ENCODE assay signal across 8 mouse cellular contexts in genomic region chr4:32530921-32531846, GRCm38 (mm10).
A peak's percentile ranks its signal among the peaks of the same experiment; 100 is the strongest.
DNase-seq lines count a peak whose midpoint lies in the region; ATAC-seq and TF ChIP-seq lines count a peak whose summit lies in the region.

No protein-coding gene starts in this region.

- no peak for DNase-seq in lung, adult 18-20 months
- peak; percentile 36 to 48 for DNase-seq in heart, postnatal 14 days
- peak; percentile 51 to 69 for DNase-seq in kidney, postnatal 4 days
- no peak for DNase-seq in liver, postnatal 0 days
- DNase-seq in skeletal muscle tissue, adult 2 months (ENCODE audit: low read depth, low spot score) = peak; percentile 84
- DNase-seq in thymus, postnatal 14 days = no peak

- H3K27me3 ChIP-seq in lung, embryonic 15.5 days = no peaks in the 10 kb centered on the region
- no peaks in the 10 kb centered on the region for H3K27me3 ChIP-seq in forebrain, embryonic 12.5 days
- no peaks in the 10 kb centered on the region for H3K27me3 ChIP-seq in liver, postnatal 0 days (ENCODE audit: insufficient read depth, low read length)

- ATAC-seq in lung, embryonic 15.5 days (ENCODE audit: borderline replicate concordance, extremely low read depth, low FRiP score, low TSS enrichment) = peak; percentile 87; the same call in 1 of the 2 replicates
- ATAC-seq in forebrain, embryonic 12.5 days (ENCODE audit: low FRiP score) = peak; percentile 88
- peak; percentile 61 for ATAC-seq in liver, postnatal 0 days

- peak overlapping the region; percentile 48 for H3K27ac ChIP-seq in lung, embryonic 15.5 days
- H3K27ac ChIP-seq in forebrain, embryonic 12.5 days = peak overlapping the region; percentile 89
- 0 out of 2 replicates have a peak overlapping the region, but pooled peaks have one; percentile 24 for H3K27ac ChIP-seq in liver, postnatal 0 days (ENCODE audit: low read depth)

- intact Hi-C loops in heart, postnatal 14 days (cut with DNase I) = no loop called here

- H3K4me2 ChIP-seq in lung, embryonic 15.5 days = peak overlapping the region; percentile 48
- peak overlapping the region; percentile 47 for H3K4me2 ChIP-seq in forebrain, embryonic 12.5 days
- H3K4me2 ChIP-seq in liver, postnatal 0 days (ENCODE audit: low read depth, low read length) = peak overlapping the region; percentile 49

- 31% methylated on average over 28 of the region's 28 CpGs for WGBS in lung, embryonic 15.5 days
- WGBS in forebrain, embryonic 12.5 days = 17% methylated on average over 28 of the region's 28 CpGs
- 40% methylated on average over 28 of the region's 28 CpGs for WGBS in liver, postnatal 0 days (ENCODE audit: insufficient replicate concordance)

- H3K36me3 ChIP-seq in lung, embryonic 15.5 days = no peaks in the 10 kb centered on the region
- no peaks in the 10 kb centered on the region for H3K36me3 ChIP-seq in forebrain, embryonic 12.5 days (replicated peaks)
- H3K36me3 ChIP-seq in liver, postnatal 0 days (replicated peaks; ENCODE audit: insufficient read depth, low read length) = no peaks in the 10 kb centered on the region

- peak overlapping the region; percentile 21; the same call in 1 of the 2 replicates for H3K9ac ChIP-seq in lung, embryonic 15.5 days
- peak overlapping the region; percentile 45 for H3K9ac ChIP-seq in forebrain, embryonic 12.5 days
- no peak overlapping the region for H3K9ac ChIP-seq in liver, postnatal 0 days (replicated peaks)

- TF ChIP-seq CTCF in liver, postnatal 0 days (IDR thresholded peaks at IDR 0.05; ENCODE audit: low read depth) = no peak

- TF ChIP-seq EP300 in liver, postnatal 0 days (IDR thresholded peaks at IDR 0.05; ENCODE audit: low read depth) = no peak

- peak overlapping the region; percentile 15 for H3K4me3 ChIP-seq in lung, embryonic 15.5 days
- H3K4me3 ChIP-seq in forebrain, embryonic 12.5 days (replicated peaks) = peak overlapping the region; percentile 19
- H3K4me3 ChIP-seq in liver, postnatal 0 days (ENCODE audit: low read depth, low read length) = no peak overlapping the region

- no peaks in the 10 kb centered on the region for H3K9me3 ChIP-seq in lung, embryonic 15.5 days
- no peaks in the 10 kb centered on the region for H3K9me3 ChIP-seq in forebrain, embryonic 12.5 days
- no peaks in the 10 kb centered on the region for H3K9me3 ChIP-seq in liver, postnatal 0 days (ENCODE audit: low read length)

- peaks cover 36% of the 10 kb centered on the region for H3K4me1 ChIP-seq in lung, embryonic 15.5 days
- H3K4me1 ChIP-seq in forebrain, embryonic 12.5 days = peaks cover 58% of the 10 kb centered on the region
- H3K4me1 ChIP-seq in liver, postnatal 0 days (ENCODE audit: insufficient read depth) = no peaks in the 10 kb centered on the region; the same call in 1 of the 2 replicates

Comparison
In these comparisons a context has a peak if more than half of its experiments do, and no peak if none do; other contexts are left out.
1. H3K27ac ChIP-seq: peak in every context shown above with its lines; median percentile 89 in forebrain, embryonic 12.5 days; 48 in lung, embryonic 15.5 days; 24 in liver, postnatal 0 days.
2. DNase-seq: peak in heart, postnatal 14 days (2 of 2), kidney, postnatal 4 days (2 of 2) and skeletal muscle tissue, adult 2 months (single experiment); none in lung, adult 18-20 months (0 of 2), liver, postnatal 0 days (single experiment) and thymus, postnatal 14 days (single experiment).
3. Peak in every context shown above with its lines, with median percentiles within 50 percentile points of each other: ATAC-seq and H3K4me2 ChIP-seq.